Mouse (Mus musculus) heart, adult 8-10 months (tissue): ENCODE results near the gene Slc12a9. TPM values are rescaled to one million over a fixed set of nuclear protein-coding genes. Genes with fewer than 3 reads are reported as not detected.

ENCODE experiments used
- DNase-seq: peaks from one replicate; pipeline ENCODE4 v3.0.0; 2022; ENCODE audit warnings: low spot score
- total RNA-seq, 4 experiments: library from RNA; stranded (reverse); gene quantifications; 2 replicates each; pipeline ENCODE4 v1.2.4; 2022

Gene Slc12a9
- 1 to 10 TPM; 1.3 to 2.1 (median 2.0) TPM for total RNA-seq

GRCm38 (mm10) chr5:137333512-137334174, at the start of gene Slc12a9:
TSS of gene Slc12a9 (minus strand) at chr5:137333597.
- DNase-seq = peak; percentile 91

GRCm38 (mm10) chr5:137381152-137381551, 47.8 kb upstream of the Slc12a9 start:
- peak; percentile 67 for DNase-seq

GRCm38 (mm10) chr5:137377603-137378002, 44.2 kb upstream of the Slc12a9 start:
- no peak for DNase-seq

- no peak for DNase-seq
Observed at GRCm38 (mm10) chr5:137377176-137377575, 43.8 kb upstream of the Slc12a9 start.

- DNase-seq = no peak
Observed at GRCm38 (mm10) chr5:137376722-137377121, 43.3 kb upstream of the Slc12a9 start.

GRCm38 (mm10) chr5:137376198-137376597, 42.8 kb upstream of the Slc12a9 start:
- DNase-seq = no peak

GRCm38 (mm10) chr5:137375627-137376026, 42.2 kb upstream of the Slc12a9 start:
- DNase-seq = peak; percentile 83

GRCm38 (mm10) chr5:137374521-137375080, 41.2 kb upstream of the Slc12a9 start:
- DNase-seq = no peak

GRCm38 (mm10) chr5:137373371-137373950, 40.1 kb upstream of the Slc12a9 start:
- DNase-seq = no peak

- DNase-seq = no peak
Observed at GRCm38 (mm10) chr5:137369665-137370064, 36.3 kb upstream of the Slc12a9 start.

GRCm38 (mm10) chr5:137358382-137358781, 25.0 kb upstream of the Slc12a9 start:
- DNase-seq = no peak

- no peak for DNase-seq
Observed at GRCm38 (mm10) chr5:137354091-137354490, 20.7 kb upstream of the Slc12a9 start.

GRCm38 (mm10) chr5:137352011-137352975, 18.9 kb upstream of the Slc12a9 start:
- peak; percentile 75 for DNase-seq

GRCm38 (mm10) chr5:137351394-137351793, 18.0 kb upstream of the Slc12a9 start:
- no peak for DNase-seq

GRCm38 (mm10) chr5:137351058-137351380, 17.6 kb upstream of the Slc12a9 start:
- DNase-seq = no peak

- DNase-seq = no peak
Observed at GRCm38 (mm10) chr5:137350205-137351057, 17.0 kb upstream of the Slc12a9 start.

GRCm38 (mm10) chr5:137349384-137350204, 16.2 kb upstream of the Slc12a9 start, which contains the start of gene Ephb4:
TSS of gene Ephb4 (plus strand) at chr5:137350109.
- DNase-seq = peak; percentile 94

GRCm38 (mm10) chr5:137348482-137349383, 15.3 kb upstream of the Slc12a9 start:
- DNase-seq = peak; percentile 85

GRCm38 (mm10) chr5:137347856-137348255, 14.5 kb upstream of the Slc12a9 start:
- no peak for DNase-seq
